Mouse (Mus musculus): ENCODE data around the gene Wdr5. TPM values are rescaled to one million over a fixed set of nuclear protein-coding genes. Genes with fewer than 3 reads are reported as not detected.

The Wdr5 gene
- 56.8 and 66.0 TPM in 2 replicates for polyA plus RNA-seq (2012; ENCODE audit: low replicate concordance)

DNA sequence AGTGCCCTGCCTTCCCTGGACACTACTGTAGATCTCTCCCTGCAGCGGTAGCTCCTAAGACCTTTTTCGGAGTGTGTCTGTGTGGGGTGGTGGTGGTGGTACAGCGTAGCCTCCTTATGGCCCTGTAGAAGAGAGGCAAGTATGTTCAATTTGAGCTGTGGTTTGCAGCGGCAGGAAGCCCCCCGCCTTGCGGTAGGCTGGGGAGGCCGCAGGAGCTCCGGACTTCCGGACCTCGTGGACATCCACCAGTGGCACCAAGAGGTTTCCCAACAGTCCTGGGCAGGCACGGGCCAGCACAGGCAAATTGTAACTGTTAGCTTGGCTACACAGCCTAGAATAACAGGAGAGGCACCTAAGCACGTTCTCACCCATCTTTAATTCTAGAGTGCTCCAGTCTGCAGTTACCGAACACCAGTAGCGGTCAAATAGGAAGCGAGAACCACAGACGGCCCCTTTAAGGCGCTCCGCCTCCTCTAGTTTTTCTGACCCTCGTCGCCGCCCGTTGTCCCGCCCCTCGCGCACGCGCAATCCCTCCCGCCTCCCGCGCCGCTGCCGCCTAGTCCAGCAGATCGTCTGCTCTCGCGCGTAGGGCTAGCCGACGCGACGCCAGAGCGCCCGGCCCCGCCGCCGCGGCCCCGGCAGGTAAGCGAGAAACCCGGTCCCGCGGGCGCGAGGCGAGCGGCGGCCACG, at the start of gene Wdr5:
TSS of gene Wdr5 (plus strand) at position 519 of the 690 bp plus-strand sequence.

DNA sequence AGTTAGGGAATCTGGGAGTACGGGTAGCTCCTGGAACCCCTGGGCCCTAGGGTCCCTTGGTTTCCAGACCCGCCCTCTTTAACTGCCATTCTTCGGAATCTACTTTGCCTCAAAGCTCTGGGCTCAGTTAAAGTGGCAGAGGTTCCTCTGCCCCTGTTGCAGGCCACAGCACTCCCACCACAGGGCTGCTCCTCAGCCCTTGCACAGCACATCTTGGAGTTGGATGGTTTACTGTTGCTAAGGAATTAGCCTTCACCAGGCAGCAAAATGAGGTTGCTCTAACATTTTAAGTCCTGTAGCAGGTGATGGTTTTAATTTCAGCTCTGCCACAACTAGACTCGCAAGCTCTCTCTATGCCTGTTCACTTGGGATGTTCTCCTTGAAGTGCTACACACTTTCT, 7.4 kb upstream of the Wdr5 start, which contains the start of gene Brd3:
TSS of gene Brd3 (minus strand) at position 101 of the 400 bp plus-strand sequence.

Other genes with a start within 250 kb of the Wdr5 start
- 31.0 and 31.7 TPM in 2 replicates for gene Vav2, start 88.1 kb upstream of the Wdr5 start, polyA plus RNA-seq (2012; ENCODE audit: low replicate concordance)
- gene Brd3os, start 72.8 kb upstream of the Wdr5 start, polyA plus RNA-seq (2012; ENCODE audit: low replicate concordance), result 1.1 and 3.0 TPM in 2 replicates
- 71.1 and 125 TPM in 2 replicates for gene Brd3, start 7.5 kb upstream of the Wdr5 start, polyA plus RNA-seq (2012; ENCODE audit: low replicate concordance)
- gene Rxra, start 161.3 kb downstream of the Wdr5 start, polyA plus RNA-seq (2012; ENCODE audit: low replicate concordance), result 24.8 and 32.8 TPM in 2 replicates

Data from leukemia stem cell, adult 10-12 weeks (primary cell).